Mouse (Mus musculus): ENCODE measurements at regions not wholly inside any gene's neighbourhood (a gene's known extent, or its start where the extent isn't known, plus 50 kb on each side); places are given as distances from the start of the nearest gene placed in this dataset.

DNA sequence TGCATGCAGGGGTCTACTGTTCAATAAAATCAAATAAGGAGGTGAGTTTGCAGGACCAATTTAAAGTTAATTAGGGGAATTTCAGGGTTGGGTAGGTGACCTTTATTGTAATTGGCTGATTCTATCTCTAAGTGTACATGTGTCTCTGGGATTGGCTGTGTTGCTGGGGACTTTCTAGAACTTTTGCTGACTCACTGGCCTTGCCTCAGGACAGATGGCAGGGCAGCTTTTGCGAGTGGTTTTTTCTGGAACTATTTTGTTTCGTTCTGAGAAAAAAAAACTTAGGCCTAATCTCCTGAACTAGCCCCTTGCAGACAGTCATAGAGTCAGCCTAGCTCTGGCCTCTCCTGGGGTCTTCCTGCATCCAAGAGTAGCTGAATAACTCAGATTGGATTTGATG lies 249.3 kb upstream of the Mdga2 start:
- DNase-seq (ENCODE audit: low spot score in 2 of 2): no peak

DNA sequence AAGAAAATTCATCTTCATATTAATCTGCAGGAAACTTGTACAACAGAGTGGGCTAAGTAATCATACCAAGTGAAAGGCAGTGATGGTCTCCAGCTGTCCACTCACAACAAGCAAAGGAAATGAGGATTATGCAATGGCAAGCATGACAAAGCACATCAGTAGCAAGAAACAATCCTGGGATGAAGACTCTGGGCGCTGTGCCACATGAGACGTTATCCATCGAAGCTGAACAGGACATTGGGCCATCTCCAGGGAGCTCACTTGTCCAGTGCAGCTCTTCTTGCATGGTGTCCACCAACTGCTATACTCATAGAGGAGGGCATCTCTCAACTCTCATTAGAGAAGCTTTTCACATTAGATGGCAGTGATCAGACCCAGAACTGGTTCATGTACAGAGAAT lies 248.7 kb upstream of the Mdga2 start:
- no peak for DNase-seq (ENCODE audit: low spot score in 2 of 2)

DNA sequence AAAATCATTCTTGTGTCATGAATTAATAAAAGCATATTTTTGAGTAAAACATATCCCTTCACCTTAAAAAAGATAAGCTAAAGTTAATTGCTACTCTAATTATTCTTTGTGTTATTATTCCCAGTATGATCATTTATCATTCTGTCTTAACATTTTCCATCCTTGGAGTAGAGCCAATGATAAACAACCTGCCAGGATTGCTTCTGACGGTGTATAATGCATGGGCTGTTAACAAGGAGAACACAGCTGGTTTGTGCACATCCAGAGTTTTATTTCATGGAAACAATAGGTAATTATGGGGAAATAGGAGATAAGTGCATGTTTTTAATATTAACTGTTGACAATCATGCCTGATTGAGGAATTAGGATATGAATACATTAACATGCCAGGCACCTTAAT lies 226.8 kb upstream of the Mdga2 start:
- no peak for DNase-seq (ENCODE audit: low spot score in 2 of 2)

DNA sequence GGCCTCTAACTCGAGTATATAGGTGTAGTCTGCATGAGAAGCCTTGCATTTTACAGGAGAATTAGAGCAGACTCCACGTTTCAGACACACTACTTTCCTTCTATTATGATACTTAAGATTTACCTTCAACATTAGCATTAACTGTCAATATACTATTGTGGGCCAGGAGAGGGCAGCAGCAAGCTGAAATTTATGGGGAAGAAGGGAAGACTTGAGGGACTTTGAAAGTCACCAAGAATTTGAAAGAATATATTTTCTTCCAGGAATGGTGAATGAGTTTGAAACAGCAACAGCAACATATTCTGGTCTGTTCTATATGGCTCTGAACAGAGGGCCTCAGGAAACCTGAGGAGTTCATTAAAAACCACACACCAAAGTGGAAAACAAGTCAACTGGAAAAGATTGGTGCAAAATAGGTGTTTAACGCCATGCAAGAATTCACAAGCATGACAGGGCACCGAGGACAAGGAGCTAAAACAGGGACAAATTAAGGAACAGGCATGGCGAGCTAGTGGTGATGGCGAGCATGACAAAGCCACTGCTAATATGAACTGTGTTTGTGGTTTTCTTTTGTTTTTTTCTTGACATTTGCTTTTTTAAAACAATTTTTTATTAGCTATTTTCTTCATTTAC lies 208.1 kb upstream of the Mdga2 start:
- peak; percentile 11 to 30 for DNase-seq (ENCODE audit: low spot score in 2 of 2)

DNA sequence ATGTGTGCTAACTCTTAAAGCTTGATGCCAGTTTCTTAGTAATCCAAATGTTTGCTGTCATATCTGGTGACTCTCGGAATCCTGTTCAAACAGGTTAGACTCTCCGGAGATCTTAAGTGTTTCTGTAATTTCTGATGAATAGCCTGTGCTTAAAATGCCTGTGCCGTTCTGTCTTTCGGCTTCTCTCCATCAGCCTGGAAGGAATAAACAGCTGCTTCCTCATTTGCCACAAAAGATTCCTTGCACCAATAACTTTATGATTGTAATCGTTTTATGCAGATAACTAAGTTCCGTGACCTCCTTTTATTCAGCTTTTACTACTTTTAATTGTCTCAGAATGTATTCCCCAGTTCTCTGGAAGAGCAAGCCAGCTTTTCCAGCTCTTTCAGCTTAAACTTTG lies 204.5 kb upstream of the Mdga2 start:
- DNase-seq (ENCODE audit: low spot score in 2 of 2): no peak

DNA sequence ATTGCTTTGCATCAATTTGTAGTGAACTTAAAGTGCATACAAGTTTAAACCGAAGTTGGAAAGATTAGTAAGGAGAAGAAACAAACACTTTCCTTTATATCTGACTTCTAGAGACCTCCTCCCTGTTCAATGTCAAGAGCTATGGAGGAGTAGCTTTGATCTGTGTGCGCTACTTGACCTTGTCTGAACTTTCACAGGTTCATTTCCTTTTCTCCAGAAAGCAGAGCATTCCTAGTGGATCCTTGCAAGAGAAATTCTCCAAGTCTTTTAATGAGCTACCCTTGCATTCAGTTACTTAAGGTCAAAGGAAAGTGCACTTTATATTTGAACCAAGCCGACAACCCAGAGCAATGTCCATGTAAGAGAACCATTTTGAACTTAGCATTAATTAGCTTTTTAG lies 177.2 kb upstream of the Mdga2 start:
- DNase-seq (ENCODE audit: low spot score in 2 of 2): no peak

DNA sequence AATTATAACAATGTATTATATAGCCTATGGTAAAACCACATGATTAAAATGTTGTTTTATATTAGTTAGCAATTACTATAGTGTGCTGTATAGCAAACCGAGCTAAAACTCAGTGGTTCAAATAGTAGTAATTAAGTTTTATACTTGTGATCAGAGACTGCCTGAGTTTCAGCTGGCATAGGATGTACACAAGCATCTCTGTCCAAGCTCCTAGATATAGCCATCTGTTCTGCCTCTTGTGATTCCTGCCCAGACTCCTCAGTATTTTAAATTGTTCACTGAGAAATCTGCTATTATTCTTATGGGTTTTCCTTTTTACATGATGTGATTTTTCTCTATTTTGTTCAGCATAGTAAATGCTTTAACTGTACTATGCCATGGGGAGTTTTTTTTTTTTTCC lies 152.2 kb upstream of the Mdga2 start:
- peak in 1 of 2 experiments; percentile 0 for DNase-seq (ENCODE audit: low spot score in 2 of 2)

DNA sequence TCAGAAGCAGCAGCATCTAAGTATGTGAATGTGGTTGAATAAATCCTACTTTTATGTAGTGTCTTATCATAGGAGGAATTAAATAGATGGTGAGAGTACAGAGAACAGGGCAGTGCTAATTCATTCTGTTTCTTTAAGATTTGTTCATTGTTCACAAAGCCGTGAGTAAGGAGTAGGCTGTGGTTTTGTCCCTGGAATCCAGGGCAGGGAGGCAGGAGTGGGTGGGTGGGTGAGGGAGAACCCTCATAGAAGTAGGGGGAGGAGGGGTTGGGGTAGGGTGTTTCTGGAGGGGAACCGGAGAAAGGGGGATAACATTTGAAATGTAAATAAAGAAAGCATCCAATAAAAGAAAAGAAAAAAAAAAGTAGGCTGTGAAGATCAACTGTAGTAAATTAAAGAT lies 126.2 kb upstream of the Mdga2 start:
- DNase-seq (ENCODE audit: low spot score in 2 of 2): no peak

DNA sequence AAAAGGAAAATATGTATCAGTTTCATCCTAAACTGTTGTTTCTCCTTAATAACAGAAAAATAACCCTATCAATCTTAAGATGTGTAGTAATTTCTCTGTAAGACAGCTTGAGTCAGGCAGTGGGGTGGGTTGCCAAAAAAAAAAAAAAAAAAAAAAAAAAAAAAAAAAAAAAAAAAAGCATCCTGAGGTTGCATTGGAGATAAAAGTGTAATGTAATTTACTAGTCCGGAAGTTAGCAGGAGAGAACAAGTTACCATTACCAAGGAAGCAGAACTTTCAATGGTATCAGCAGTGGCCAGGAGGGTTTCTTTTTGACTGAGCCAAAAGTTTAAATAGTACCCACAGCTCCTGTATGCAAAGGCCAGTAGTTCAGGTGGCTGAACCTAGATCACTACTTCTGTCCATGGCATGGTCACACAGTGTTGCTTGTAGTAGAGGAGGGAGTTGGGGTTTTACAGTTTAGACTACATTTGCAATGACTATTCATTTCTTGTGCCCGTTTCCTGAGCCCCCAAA lies 110.2 kb upstream of the Mdga2 start:
- no peak for DNase-seq (ENCODE audit: low spot score in 2 of 2)

DNA sequence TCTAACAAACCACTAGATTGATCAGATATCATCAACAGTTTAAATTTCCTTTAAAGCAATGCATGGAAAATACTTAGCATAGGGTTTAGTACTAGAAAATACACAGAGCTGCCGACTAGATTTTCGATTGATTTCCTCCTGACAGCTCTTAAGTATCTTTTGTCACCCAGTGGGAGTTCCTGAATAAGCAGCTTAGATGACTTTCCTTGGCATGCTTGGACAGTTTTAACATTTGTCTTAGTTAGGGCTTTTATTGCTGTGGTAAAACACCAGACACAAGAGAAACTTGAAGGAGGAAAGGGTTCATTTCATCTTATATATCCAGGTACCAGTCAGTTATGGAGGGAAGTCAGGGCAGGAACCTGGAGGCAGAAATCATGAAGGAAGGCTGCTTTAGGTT lies 104.0 kb upstream of the Mdga2 start:
- DNase-seq (ENCODE audit: low spot score in 2 of 2): no peak

DNA sequence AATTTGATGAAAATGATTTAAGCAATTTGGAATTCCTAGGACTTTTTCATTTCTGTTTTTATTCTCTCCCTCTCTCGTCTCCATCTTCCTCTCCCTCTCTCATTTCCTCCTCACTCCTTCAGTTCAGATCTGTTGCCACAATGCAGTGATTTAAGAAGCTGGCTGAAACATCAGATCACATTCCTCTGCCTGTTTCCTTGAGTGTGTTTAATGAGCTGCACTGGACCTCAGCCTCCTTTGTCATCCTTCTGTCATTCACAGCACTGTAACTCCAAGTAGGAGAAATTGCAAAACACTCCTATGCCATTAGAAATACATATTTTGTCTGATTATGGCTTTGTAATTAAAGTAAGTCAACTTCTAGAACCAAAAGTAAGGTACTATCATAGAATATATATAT lies 103.5 kb upstream of the Mdga2 start:
- DNase-seq (ENCODE audit: low spot score in 2 of 2): no peak

DNA sequence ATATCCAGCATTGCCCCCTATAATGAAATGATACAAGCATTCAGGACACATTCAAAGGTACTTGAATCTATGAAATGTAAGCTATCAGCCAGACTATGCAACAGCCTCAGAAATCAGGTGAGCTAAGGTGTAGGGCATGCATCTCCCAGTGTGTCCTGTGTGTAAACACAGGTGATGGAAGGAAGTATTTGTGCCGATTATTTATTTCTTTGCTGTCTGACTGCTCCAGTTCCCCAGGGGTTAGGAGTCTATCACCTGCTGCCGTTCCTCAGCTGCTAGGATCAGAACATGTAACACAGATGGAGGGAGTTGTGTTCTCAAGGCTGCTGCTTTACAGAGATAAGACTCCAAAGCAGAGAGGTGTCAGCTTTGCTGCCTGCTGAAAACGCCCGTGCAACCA lies 103.0 kb upstream of the Mdga2 start:
- no peak for DNase-seq (ENCODE audit: low spot score in 2 of 2)

DNA sequence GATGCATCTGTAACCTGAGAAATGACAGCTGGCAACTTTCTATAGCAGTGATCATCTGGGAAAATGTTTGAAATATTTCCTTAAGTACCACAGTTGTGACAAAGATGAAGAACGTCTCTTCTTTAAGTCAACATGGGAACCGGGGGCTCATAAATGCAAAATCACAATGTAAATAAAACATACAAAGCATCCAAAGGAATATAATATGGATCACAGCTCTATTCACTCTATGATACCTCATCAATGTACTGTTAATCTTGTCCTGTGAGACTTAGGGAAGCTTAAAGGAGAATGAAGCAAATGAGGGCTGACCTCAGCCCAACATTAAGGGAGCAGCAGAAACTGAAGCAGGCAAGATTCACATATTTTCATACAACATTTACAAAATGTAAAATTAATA lies 96.3 kb upstream of the Mdga2 start:
- no peak for DNase-seq (ENCODE audit: low spot score in 2 of 2)

DNA sequence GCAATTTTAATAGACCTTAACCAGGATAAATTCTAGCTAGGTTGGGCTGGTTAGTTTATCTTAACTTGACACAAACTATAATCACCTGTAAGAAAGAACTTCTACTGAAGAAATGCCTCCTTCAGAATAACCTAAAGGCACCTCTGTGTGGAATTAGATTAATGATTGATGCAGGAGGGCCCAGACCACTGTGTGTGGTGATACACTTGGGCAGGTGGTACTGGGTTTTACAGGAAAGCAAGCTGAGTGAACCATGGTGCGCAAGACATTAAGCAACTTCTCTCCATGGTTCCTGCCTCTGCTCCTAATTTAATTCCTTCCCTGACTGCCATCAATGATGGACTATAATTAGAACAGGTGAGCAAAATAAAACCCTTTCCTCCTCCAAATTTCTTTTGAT lies 77.9 kb upstream of the Mdga2 start:
- DNase-seq (ENCODE audit: low spot score in 2 of 2): no peak

DNA sequence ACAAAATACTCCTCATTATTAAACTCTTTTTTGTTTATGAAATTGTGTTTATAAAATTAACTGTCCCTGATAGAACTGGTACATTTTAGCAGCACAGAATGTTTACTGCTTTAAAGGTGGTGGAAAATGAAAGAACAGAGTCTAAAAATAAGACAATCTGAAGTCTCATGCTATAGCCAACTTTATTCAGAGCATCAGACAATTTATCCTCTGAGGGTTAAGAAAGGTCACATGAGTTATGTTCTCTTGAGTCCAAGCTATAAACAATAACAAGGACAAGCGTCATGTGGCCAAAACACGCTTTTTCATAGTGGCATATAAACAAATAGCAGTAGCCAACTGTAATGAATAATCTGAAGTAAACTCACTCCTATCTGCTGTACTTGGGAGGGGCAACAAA lies 67.7 kb upstream of the Mdga2 start:
- DNase-seq (ENCODE audit: low spot score in 2 of 2): no peak

DNA sequence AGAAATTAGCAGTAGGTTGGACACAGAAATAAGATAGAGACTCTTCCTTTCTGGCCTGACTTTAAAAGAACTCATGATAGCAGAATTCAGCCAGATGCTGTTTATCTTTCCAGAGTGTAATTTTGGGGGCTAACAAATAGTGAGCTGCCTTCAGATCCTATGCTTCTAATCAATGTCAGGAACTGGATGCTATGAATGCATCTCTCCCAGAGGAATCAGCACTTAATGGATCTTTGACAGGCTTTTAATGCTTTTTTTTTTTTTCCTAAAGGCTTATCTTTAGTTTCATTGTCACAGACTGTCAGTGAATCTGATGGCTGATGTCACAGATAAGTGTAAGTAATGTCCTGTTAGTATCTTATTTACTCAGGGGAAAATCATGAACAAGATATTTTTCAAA lies 50.5 kb upstream of the Mdga2 start:
- DNase-seq (ENCODE audit: low spot score in 2 of 2): no peak

DNA sequence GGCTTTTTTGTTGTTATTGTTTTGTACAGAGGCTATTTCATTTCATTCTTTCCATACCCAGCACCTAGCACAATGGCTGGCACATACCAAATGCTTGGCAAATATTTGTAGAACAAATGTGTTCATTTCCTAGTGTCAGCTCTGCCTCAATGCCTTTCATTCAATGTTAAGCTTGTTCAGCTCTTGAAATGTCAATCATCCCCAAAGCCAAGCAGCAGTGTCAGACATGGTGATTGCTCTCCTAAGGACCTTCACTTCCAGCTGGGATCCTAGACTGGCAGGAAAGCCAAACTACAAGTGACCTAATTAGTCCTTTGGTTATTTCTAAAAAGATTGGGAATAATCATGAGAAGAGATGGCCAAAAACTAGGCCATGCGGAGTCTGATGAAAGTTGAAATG lies 50.0 kb upstream of the Mdga2 start:
- DNase-seq (ENCODE audit: low spot score in 2 of 2): peak in 1 of 2 experiments; percentile 1
